Mouse (Mus musculus) kidney, adult 2 months (tissue): Measurements from ENCODE around the gene Zkscan3.

Experiments
- CTCF ChIP-seq: fragments of 200-500 bp; conservative IDR thresholded peaks from 2 replicates; pipeline ENCODE4 v1.5.1; 2011; ENCODE audit warnings: low read depth, mild to moderate bottlenecking, control low read depth, low read length, moderate library complexity, mixed read lengths; ENCODE audit not compliant: insufficient read depth, insufficient read length
- POLR2A ChIP-seq: fragments of 200-500 bp; IDR thresholded peaks from one replicate; pipeline ENCODE4 v1.6.1; 2011; ENCODE audit warnings: low read depth, low read length, control low read depth

DNA sequence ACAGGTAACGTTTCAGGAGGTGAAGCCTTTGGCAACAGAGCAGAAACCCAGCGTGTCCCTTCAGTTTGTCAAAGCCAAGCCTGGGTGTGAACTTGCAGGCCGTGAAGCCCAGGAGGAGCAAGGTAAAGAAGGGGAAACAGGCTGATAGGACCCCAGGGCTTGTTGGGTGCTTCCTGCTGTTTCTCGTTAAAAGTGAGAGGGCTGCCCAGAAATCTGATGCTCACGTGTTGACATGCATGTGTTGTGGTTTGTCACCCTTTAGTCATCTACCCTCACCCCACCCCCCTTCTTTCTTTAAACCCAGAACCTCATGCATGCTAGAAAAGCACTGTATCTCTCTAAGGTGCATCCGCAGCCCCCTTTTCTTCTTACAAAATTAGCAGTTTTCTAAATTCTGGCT, 35.9 kb downstream of the Zkscan3 start:
- no peak for TF ChIP-seq POLR2A
- TF ChIP-seq CTCF = no peak
